Mouse (Mus musculus) T-helper 17 cell (primary cell): ENCODE measurements around the gene Kcnip1.

Source experiments
- in situ Hi-C, 2 experiments: fragments of 300-600 bp; cut with MboI, MseI; formaldehyde crosslinking; loops; 1 replicate in 1 of 2; 2 replicates in 1 of 2; pipeline ENCODE4 v1.15.1; 2025; ENCODE audit warnings: high pct_unique_total_duplicates in 2 of 2

Gene Kcnip1

DNA sequence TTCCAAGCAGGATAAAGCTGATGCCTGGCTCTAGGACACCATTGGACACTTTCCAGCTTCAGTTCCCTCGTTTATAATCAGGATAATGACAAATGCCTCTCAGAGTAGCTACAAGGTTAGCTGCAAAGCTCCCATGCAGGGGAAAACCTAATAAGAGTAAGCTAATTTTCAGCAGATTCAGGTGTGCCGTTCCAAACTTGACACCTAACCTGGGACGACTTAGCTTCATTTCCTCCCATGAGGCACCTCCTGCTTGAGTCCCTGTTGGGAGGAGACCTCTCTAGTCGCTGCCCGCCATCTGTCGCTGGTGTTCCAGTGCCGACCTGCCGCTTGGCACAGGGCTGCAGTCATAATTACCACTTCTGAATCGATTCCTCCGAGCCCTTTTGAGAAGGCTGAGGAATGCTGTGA, 211.4 kb downstream of the Kcnip1 start:
- in situ Hi-C loops, result no loop called here

DNA sequence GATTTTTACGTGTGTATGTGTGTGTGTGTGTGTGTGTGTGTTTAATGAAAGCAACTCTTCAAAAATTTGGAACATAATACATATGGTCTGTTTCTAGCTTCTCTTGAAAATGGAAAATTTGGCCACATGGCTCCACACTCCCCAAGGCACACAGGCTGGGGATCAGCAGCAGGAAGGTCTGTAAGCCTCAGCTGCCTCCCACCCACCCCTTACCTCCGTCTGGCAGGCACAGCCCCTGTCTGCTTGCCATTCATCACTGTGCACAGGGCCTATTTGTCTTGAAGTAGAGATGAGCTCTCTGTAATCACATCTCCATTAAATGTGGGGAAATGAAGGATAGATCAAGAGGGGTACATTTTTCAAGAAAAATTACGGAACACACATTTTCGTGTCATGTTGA, 212.7 kb downstream of the Kcnip1 start:
- in situ Hi-C loops, result no loop called here

DNA sequence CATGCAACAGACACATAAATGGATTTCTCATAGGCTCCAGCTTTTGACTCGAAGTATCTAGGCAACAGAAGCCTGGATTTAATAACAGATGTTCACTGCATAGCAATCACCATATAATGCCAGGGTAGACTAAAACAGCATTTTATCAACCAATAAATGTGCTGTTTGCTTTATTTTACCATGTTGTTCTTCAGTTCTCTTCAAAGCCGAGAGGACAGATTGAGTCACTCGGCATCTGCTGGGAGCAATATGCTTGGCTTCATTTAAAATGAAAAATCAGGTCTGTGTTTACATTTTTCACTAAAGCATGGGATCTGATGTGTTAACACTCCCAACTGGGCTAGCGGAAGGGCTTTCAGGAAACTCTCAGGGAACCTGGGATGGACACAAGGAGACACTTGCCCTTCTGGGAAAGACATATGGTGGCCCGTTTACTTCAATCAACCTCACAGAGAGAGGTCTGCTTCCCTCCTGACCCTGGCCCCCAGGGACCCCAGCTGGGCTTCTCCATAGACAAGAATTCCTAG, 220.3 kb downstream of the Kcnip1 start:
- in situ Hi-C loops, result no loop called here

DNA sequence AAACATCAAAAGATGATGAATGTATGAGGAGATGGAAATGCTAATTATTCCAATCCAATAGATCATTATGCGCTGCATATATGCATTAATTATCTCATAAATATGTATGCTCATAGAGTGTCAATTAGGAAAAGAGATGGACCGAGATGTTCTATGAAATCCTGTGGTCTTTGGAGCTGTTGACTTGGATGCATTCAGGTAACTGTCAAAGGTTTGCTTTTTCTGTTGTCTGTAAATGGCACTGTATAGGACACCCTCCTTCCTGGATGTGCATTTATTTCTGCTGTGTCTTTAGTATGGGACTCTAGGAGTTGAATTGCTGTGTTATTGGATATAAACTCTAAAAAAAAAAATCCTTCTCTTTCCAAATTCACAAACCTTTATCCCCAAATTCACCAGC, 220.9 kb downstream of the Kcnip1 start:
- in situ Hi-C loops, result no loop called here

DNA sequence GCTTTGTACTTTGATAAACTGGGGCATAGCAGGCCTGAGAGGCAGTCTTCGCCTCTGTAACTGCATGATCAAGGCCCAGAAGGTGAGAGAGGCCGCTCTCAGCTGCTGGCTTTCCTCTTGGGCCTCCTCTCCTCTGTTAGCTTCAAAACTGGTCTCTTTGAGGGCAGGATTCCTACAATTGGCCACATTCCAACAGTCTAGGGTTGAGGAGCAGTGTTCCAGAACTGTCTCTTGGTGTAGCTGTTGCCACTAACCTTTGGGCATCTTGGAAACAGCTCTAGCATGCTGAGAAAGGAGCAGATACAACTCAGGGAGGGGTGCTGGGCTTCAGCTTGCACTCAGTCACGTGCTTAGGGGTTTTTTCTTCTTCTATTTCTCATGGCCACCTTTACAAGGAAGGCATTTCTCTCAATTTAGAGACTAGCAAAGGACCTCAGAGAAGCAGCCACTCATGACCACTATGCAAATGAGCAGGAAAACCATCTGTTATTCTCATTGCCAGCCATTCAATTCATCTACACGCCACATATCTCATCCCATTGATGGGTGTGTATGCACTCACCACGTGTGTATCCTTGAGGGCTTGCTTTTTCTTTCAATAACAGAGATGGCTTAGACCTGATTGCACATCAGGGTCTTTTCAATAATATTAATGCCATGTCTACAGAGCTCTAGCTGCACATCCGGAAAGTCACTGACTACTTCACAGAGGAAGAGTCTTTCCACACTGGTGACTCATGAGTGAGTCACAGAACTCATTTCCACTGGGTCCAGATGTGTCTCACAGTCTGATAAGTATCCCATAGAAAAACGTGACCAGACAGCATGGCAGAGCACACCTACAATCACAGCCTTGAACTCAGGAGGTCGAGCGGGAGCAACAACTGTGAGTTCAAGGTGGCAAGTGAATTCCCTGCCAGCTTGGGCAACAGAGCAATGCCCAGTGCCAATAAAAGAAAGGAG, 225.7 kb downstream of the Kcnip1 start:
- in situ Hi-C loops, result no loop called here

DNA sequence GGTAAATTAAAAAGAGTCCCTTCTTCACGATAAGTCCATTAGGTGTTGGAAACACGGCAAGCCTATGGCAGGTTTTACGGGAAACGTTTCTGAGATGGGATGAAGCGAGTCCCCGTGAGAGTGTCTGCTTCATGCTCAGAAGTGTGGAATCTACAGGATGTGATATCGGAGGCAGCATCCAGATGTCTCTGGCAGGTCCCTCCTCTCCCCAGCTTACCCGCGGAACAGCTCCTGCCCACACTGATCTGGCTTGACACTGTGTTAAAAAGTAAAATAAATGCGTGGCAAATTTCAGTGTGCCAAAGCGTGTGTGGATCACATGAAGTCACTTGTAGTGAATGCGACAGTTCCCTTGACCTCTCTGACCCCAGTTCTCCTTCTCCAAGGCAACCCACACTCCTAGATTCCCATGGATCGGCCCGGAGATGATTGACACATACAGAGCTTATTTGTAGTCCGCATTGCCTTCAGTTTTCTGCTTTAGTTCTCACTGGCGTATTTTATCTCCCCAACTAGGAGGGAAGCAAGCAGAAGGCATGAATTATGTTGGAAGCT, 231.7 kb downstream of the Kcnip1 start:
- in situ Hi-C loops, result no loop called here

DNA sequence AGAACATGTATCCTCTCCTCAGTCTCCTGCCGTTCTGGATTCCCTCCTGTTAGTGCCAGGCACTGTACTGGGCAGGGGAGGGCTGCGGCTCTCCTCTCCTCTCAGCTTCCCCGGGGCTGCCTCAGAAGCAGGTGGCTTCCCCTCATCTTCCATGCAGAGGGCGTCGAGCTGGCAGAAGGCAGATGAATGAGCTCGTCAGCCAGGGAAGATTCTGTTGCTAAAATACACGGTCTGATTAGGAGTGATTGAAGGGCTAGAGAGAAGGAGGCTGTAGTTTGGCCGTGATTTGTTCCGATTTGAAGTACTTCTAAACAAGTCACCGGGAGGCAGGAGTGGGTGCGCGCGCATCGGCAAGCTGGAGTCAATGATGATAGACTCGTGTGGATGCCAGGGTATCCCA, 236.3 kb downstream of the Kcnip1 start:
- in situ Hi-C loops, result loop anchor here in 1 of 2 experiments (10.0 kb wide), 1 partner anchor 1952 kb away; no protein-coding TSS in a partner anchor

DNA sequence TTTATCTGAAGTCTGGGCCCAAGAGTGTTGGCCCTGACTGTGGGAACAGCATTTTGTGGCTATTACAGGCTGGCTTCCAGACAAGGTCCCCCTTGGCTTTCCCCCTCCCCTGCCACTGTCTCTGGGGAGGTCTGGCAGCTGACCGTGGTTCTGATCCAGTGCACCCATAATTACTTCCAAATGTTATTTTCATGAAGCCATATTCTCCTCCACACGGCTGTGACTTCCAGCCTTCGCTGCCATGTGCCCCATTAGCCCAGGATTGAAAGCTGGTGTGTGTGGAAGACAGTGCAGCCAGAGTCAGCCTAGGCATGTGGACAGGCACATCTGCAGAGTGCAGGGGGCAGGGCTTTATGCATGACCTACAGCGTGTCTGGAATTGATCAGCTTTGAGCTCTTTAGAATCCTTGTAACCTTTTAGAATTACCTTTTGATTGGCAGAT, 240.5 kb downstream of the Kcnip1 start:
- in situ Hi-C loops, result loop anchor here in 1 of 2 experiments (10.0 kb wide), 1 partner anchor 1948 kb away; no protein-coding TSS in a partner anchor

DNA sequence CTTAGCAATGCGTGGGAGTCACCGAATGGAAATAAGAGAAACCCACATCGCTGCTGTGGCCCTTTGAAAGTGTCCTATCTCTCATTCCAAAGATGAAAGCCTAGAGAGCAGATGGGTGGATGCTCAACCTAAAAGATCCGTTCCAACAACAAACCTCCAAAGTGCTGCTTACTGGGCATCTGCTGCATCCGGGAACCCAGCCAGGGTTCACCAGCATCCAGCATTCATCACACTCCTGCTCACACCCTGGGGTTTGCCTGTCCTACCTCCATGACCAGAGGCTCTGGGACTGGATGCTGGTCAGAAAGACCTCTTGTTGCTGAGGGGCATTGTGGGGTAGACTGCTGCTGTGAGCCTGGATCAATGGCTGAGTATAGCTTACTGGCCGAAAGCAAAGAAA, 241.4 kb downstream of the Kcnip1 start:
- in situ Hi-C loops, result loop anchor here in 1 of 2 experiments (10.0 kb wide), 1 partner anchor 1947 kb away; no protein-coding TSS in a partner anchor

DNA sequence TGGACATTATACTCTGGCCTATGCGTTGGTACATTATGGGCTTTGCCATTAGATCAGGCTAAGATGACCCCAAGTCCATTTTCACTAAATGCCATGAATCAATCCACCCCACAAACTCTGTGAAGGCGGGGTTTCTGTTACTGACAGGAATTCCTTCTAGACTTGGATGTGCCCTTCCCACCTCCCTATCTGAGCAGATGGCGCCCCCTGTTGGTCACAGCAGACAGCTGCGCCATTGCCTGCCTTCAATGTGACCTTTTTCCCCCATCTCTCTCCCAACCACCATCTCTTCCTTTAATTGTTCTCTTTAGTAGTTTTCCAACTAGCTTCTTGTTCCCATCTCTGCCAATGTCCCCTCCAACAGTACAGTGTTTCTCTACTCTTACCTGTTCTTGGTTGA, 243.0 kb downstream of the Kcnip1 start:
- in situ Hi-C loops, result loop anchor here in 1 of 2 experiments (10.0 kb wide), 1 partner anchor 1945 kb away; no protein-coding TSS in a partner anchor

DNA sequence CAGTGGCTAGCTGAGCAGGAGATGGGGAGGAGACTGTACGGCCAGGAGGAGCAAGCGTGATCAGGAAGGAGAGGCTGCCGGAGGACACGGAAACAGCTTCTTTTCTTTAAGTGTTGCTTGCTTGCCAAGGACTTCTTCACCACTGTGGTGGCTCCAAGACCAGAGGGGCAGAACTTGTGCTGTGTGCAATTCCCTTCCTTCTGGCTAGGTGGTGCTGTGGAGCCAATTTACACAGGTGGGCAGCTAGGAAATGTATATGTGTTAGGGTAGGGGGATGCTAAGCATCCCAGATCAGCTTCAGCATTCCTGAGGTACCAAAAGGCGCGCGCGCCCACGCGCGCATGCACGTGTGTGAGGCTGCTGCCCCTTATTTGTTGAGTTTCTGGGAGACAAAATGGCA, 243.5 kb downstream of the Kcnip1 start:
- in situ Hi-C loops, result no loop called here

DNA sequence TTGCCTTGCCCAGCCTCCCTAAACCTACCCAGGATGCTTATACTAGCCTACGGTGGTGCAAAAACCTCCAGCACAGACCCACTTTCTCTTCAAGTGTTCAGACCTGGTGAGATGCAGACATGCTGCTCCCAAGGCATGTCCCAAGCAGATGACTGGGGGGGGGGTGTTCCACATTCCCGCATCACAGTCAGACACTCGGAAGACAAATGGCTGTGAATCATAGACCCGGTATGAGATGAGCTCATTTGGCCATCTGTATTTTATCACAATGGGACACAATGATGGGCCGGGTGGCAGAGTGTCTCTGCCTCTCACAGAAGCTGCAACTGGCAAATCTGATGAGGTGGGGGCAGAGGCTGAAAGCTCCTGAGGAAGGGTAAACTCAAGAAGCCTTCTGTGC, 244.2 kb downstream of the Kcnip1 start:
- in situ Hi-C loops, result no loop called here

DNA sequence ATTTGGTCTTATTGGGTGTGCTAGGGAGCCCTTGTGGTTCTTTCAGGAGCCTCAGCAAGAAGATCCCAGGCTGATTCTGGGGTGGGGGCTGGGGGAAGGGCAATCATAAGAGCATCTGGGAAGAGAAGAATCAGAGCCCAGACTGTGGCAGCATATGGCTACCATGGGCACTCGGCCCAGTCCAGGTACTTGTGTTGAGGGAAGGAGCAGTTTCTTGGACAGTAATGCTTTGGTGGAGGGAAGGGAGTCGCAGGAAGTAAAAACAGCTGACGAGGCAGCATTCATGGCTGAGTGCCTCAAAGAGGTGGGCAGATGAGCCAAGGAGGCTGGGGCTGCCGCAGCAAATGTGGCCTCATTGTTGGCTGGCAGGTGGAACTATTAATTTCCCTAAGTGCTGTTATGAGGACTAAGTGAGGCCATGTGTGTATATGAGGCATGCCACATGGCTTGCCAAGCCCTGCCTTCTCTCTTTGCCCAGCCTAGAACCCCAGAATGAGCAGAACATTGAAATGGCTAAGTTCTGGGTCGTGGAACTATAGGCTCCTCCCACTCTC, 245.5 kb downstream of the Kcnip1 start:
- in situ Hi-C loops, result no loop called here

DNA sequence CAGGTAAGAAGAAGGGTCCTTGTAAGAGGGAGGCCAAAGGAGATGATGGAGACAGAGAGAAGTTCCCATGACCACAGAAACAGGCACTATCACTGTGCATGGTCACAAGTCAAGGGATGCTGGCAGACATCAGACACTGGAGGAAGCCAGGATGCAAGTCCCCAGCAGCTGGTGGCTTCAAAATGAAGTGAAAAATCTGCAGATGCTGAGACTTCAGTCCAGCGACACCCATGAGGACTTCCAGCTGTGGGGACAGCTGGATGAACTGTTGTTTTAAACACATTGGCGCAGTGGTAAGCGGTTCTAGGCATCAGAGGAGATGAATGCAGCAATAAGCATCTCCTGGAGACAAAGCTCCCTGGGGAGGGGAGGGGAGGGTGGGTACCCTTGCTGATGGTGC, 246.6 kb downstream of the Kcnip1 start:
- in situ Hi-C loops, result no loop called here

DNA sequence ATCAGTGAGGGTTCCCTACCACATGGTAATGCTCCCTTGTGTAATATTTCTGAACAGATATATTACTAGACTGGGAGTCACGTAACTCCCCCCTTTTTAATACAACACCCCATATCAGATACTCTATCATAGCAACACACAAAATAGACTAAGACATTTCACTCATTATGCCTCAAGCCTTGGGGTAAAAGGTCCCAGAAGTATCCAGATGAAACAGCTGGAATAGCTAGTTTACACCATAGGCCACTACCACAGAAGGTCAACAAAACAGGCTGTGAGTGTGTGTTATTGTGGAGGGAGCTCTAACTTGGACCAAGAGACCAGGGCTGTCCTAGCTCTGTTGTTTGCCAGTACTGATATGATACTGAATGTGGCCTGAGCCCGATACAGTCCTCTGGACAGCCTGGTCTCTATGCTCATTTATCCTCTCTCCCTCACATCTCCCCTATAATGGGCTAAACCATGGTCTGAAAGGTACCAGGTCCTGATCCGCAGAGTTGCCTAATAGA, 247.1 kb downstream of the Kcnip1 start:
- in situ Hi-C loops, result no loop called here

DNA sequence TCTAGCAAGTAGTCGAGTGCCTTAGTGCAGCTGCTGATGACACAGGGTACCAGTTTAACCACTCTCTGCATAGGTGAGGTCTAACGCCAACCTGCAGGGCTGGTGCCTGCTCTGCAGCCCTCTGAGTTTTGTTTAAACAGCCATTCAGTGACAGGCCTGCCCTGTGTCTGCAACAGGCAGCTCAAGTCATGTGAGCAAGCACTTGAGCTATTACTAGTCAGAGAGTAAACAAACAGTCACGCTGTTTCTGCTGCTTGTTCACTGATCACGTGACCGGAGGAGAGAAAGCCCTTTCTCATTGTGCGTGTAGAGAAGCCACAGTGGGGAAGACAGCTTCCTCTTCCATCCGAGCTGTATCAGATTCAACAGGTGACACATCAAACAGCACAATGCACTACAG, 248.5 kb downstream of the Kcnip1 start:
- in situ Hi-C loops, result no loop called here

DNA sequence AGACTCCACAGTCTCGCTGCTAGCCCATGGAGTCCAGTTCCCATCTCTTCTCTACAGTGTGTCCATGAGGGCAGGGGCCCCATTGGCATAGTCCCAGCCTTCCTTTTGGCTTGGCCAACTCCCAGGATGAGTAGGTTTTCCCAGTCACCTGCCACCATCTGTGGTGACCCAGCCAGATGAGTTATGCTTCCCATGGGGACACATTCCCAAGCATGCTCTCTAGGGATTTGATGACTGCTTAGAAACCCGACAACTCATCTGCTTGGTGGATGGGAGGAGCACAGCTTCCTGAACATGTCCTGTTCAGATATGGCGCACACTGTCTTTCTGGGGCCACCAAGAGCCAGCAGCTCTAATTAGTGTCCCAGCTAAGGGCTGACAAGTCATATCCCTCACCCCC, 252.8 kb downstream of the Kcnip1 start:
- in situ Hi-C loops, result no loop called here

DNA sequence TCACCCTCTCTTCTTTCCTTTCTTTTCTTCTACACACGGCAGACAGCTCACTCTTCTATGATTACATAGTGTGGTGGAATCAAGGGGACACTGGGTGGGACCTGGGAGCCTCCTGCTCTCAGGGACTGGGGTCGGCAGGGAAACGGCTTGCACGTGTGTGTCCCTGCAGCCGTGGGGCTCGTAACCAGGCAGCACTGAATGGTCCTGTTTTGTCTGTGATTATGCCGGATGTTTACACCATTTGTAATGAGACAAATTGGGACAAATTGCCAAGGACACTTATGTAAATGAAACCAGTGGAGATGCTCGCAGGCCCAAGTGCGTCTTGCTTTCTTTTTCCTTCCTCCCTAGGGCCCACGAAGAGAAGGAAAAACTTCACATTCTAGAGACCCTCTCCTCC, 256.5 kb downstream of the Kcnip1 start:
- in situ Hi-C loops, result no loop called here

DNA sequence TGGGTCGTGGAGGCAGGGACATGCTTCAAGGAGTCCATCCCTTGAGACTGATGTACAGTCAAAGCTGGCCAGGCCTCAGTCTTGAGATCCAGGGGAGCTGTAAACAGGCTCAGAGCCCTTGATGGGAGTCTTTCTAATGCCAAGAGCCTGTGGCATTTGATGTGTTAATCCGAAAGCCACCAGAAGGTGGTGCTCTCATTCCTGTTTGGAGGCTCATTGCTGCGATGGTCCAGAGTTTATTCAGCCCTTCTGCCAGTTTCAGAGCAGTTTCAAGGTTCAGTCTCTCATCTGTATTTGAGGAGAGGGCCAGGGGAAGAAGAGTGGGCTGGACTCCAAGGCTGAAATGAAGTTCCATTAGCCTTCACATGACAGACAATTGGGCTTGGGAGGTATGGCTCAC, 259.7 kb downstream of the Kcnip1 start:
- in situ Hi-C loops, result loop anchor here (5.0 kb wide), 3 partner anchors 179 to 484 kb away; no protein-coding TSS in a partner anchor

DNA sequence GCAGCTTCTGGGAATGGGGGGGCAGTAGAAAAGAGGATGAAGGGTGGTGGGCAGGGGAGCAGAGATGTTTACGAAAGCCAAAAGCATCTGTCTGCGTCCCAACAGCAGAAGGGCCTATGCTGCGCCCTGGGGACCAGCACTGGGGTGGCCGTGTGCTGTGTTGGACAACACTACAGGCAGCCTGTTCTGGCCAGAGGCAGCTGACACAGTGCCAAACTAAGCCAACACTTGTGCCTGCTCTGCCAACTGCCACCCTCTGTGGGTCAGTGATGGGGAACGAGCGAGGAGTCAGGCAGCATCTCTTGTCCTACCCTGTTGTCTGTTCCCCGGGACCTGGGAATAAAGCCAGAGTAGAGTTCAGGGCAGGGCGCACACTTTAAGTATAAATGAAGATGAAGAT, 260.6 kb downstream of the Kcnip1 start:
- in situ Hi-C loops, result loop anchor here (5.0 kb wide), 3 partner anchors 180 to 485 kb away; no protein-coding TSS in a partner anchor

DNA sequence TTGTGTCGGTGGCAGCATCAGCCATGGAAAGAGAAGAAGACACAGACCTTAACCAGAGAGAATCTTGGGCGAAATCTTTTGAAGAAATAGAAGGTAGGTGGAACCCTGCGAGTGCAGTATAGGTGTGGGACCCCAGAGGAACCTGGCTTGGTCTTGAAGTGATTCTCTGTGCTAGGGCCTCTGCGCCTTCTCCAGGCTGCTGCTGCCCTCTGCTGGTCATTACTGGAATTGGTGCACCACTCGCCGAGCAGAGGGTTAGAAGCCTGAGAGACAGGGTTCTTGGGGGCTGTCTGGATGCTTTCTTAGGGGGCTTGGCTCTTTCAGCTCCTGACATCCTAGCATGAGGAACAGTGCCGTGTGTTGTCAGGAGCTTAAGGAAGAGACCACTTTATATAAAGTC, 271.7 kb downstream of the Kcnip1 start:
- in situ Hi-C loops, result loop anchor here in 1 of 2 experiments (10.0 kb wide), 1 partner anchor 546 kb away; no protein-coding TSS in a partner anchor

DNA sequence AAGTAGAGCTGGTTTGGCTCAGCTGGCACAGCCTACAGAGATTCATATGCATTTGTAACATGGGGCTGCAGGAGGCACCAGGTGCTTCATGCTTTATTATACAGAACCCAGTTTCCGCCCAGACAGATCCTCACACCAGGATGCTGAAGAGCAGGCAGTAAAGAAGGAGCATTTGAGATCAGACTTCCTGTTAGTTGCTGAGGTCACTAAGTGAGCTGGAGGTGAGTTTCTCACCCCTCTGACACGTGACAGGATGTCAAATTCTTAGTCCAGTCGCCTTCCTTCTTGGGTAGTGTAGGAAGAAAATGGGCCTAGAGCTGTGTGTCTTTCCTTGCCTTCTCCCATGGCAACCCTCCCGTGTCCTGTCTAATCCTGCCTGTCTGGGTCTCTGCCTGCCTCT, 286.2 kb downstream of the Kcnip1 start:
- in situ Hi-C loops, result no loop called here
